In genomic region chr19:23256771-23257170, GRCm38 (mm10) we compare ENCODE assay signal across 13 mouse cellular contexts.
"Had no signal": no experiment of that assay in that cellular context is flagged by ENCODE, and none has a peak within 500 bp of the region (broad histone marks: within the 10 kb centered on the region; RNA-seq: fewer than 3 reads in every experiment).

No protein-coding gene starts in this region.

- DNase-seq: kidney, postnatal 10 days; kidney, postnatal 36 days; left cerebral cortex, postnatal 4 days; liver, postnatal 0 days; lung, postnatal 10 days; lung, postnatal 36 days; midbrain, embryonic 14.5 days; right cerebral cortex, adult 18-20 months; right cerebral cortex, postnatal 14 days; right cerebral cortex, postnatal 4 days; thymus, adult 2 months; thymus, postnatal 14 days; thymus, postnatal 4 days had no signal

- ATAC-seq: liver, postnatal 0 days had no signal
